Mouse (Mus musculus): Measurements from ENCODE around the gene Rnasek. TPM values are rescaled to one million over a fixed set of nuclear protein-coding genes. Genes with fewer than 3 reads are reported as not detected.

The Rnasek gene
- polyA plus RNA-seq, 1 experiment from 2014 or later = 534 TPM

DNA sequence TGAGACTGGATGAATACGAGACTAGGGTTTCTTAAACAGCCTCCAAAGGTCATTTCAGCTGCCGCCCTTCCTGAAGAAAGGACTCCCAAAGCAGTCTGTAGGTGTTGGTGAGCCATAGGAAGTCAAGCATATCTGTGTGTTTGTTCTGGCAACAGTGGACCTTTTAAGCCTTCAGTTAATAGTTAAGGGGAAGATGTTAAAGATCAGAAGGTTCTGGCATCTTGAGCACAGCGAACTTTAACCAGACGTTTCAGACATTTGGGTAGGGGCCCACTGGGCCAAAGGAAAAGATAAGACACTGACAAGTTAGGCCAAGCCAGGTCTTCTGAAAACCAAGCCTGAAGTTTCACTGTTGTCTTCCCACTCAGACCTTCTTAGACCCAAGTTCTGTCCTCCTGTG, 21.6 kb downstream of the Rnasek start:
- Histone ChIP-seq H3K4me3 (ENCODE audit: inconsistent target) (no peak overlapping the region), H3K27ac (no peak overlapping the region), H3K79me2 (ENCODE audit: inconsistent target) (peaks cover 19% of the 10 kb centered on the region), H3K36me3 (ENCODE audit: inconsistent target) (0 out of 2 replicates have a peak, but pooled peaks cover 9% of the 10 kb centered on the region)
- WGBS (ENCODE audit: missing documents) = 94% methylated on average over 4 of the region's 4 CpGs

DNA sequence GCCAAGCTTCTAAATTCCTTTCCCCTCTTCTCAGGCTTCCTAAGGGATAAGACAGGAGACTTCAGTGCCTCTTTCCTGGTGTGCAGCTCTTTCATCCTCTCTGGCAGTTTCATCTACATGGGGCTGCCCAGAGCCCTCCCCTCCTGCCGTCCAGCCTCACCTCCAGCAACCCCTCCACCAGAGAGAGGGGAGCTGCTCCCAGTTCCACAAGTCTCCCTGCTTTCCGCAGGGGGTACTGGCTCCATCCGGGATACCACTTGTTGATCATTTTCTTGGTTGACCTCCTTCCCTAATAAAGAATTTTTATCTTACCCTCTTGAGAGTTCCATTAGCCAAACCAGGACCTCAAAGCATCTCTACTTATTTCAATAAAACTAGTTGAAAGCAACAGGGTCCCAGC, 23.5 kb downstream of the Rnasek start:
- Histone ChIP-seq H3K79me2 (ENCODE audit: inconsistent target) (peaks cover 5% of the 10 kb centered on the region; the same call in 1 of the 2 replicates), H3K36me3 (ENCODE audit: inconsistent target) (0 out of 2 replicates have a peak, but pooled peaks cover 9% of the 10 kb centered on the region), H3K4me3 (ENCODE audit: inconsistent target) (no peak overlapping the region), H3K27ac (no peak overlapping the region)
- 100% methylated on average over 2 of the region's 3 CpGs for WGBS (ENCODE audit: missing documents)

DNA sequence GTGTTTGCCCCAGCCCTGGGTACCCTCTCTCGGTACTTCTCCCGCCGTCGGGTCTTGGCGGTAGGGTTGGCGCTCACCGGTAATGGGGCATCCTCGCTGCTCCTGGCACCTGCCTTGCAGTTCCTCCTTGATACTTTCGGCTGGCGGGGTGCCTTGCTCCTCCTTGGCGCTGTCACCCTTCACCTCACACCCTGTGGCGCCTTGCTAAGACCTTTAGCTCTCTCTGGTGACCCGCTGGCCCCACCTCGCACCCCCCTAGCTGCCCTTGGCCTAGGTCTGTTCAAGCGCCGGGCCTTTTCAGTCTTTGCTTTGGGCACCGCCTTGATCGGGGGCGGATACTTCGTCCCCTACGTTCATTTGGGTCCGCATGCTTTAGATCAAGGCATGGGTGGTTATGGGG, 24.3 kb downstream of the Rnasek start:
- no peak overlapping the region for H3K4me3 ChIP-seq (ENCODE audit: inconsistent target)
- 60% methylated on average over 22 of the region's 22 CpGs for WGBS (ENCODE audit: missing documents)

DNA sequence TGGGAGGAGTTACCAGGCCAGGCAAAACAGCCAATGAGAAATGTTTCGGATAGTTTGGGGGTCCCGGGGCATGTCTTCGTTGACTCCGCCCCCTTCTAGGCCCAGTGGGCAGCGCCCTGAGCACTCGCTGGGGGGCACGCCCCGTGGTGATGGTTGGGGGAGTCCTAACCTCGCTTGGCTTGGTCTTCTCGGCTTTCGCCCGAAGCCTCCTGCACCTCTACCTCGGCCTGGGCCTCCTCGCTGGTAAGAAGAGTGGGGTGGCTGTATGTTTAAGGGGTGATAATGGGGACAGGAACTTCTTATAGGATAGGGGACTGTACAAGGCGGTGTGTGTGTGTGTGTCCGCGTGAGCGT, 24.8 kb downstream of the Rnasek start:
- Histone ChIP-seq H3K36me3 (ENCODE audit: inconsistent target) (0 out of 2 replicates have a peak, but pooled peaks cover 9% of the 10 kb centered on the region), H3K4me3 (ENCODE audit: inconsistent target) (no peak overlapping the region), H3K79me2 (ENCODE audit: inconsistent target) (peaks cover under 1% of the 10 kb centered on the region; the same call in 1 of the 2 replicates), H3K27ac (no peak overlapping the region)
- WGBS (ENCODE audit: missing documents) = 32% methylated on average over 14 of the region's 18 CpGs

More for the DNA sequence above, 24.3 kb downstream of the Rnasek start:
- Histone ChIP-seq H3K27ac (no peak overlapping the region), H3K36me3 (ENCODE audit: inconsistent target) (0 out of 2 replicates have a peak, but pooled peaks cover 9% of the 10 kb centered on the region), H3K79me2 (ENCODE audit: inconsistent target) (peaks cover 5% of the 10 kb centered on the region; the same call in 1 of the 2 replicates)

DNA sequence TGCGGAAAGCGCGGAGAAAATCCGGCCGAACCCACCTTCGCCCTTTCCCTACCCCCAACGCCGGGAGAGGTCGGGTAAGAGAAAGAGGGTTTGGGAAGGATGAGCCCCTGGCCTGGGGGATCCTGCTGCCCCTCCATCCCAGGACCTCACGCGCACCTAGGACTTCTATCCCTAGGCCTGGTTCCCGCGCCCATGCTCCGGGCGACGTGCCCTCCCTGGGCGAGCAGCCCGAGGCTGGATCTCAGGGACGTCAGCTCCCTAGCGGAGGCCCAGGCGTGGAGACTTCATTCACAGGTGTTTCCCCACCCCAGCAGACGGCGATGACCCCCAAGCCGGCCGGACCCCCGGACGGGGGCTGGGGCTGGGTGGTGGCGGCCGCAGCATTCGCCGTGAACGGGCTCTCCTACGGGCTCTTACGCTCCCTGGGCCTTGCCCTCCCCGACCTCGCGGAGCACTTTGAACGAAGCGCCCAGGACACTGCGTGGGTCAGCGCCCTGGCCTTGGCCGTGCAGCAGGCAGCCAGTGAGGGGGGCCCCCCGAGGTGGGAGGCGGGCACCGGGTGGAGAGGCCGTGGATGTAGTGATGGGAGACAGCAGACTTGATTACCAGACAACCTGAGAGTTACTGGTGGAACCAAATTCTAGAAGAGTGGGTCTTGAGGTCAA, 25.3 kb downstream of the Rnasek start:
- no peak overlapping the region for H3K27ac ChIP-seq
- WGBS (ENCODE audit: missing documents) = 6% methylated on average over 45 of the region's 46 CpGs
- 0 out of 2 replicates have a peak, but pooled peaks cover 9% of the 10 kb centered on the region for H3K36me3 ChIP-seq (ENCODE audit: inconsistent target)
- H3K4me3 ChIP-seq (ENCODE audit: inconsistent target) = no peak overlapping the region
- H3K79me2 ChIP-seq (ENCODE audit: inconsistent target) = no peaks in the 10 kb centered on the region; the same call in 1 of the 2 replicates

DNA sequence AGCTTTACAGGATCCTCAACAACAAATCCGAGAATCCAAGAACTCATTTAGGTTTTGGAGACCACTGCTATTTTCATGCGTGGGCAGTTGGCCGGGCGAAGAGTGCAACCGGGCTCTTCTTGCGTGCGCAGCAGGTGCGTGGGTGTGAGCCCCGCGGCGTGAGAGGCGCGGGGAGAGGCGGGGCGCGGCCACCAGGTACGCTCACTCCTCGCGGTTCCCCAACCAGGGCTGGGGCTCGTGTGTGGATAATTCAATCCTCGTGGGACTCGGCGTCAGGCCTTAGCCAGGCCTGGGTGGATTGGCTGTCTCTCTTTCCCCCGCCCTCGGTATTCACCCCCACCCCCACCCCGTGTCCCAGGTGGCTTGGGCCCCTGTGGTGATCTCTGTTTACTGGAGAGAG, 25.9 kb downstream of the Rnasek start:
- H3K4me3 ChIP-seq (ENCODE audit: inconsistent target) = no peak overlapping the region
- 14% methylated on average over 26 of the region's 26 CpGs for whole genome bisulfite sequencing (ENCODE audit: missing documents)
- H3K36me3 ChIP-seq (ENCODE audit: inconsistent target) = 0 out of 2 replicates have a peak, but pooled peaks cover 9% of the 10 kb centered on the region
- no peaks in the 10 kb centered on the region for H3K79me2 ChIP-seq (ENCODE audit: inconsistent target)
- H3K27ac ChIP-seq = no peak overlapping the region

DNA sequence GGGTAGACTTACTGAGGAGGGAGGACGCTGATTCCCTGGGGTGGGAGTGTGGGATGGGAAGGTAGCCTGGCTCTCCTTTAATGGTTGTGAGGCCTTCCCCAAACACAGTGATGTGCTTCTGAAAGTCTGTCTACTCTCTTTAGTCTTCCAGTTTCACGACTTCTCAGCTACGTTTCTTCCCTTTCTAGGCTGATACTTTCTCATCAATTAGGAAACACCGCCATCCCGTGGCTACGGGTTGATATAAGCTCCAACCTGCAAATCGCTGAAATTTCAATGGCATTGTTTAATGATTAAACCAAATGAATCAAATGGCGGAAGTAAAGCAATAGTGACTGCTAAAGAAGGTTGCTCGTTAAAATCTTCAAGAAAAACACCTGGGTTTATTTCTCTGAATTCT, 26.7 kb downstream of the Rnasek start:
- H3K36me3 ChIP-seq (ENCODE audit: inconsistent target) = 0 out of 2 replicates have a peak, but pooled peaks cover 9% of the 10 kb centered on the region
- 10% methylated on average over 9 of the region's 9 CpGs for WGBS (ENCODE audit: missing documents)
- no peak overlapping the region for H3K27ac ChIP-seq
- no peak overlapping the region for H3K4me3 ChIP-seq (ENCODE audit: inconsistent target)
- no peaks in the 10 kb centered on the region for H3K79me2 ChIP-seq (ENCODE audit: inconsistent target)

DNA sequence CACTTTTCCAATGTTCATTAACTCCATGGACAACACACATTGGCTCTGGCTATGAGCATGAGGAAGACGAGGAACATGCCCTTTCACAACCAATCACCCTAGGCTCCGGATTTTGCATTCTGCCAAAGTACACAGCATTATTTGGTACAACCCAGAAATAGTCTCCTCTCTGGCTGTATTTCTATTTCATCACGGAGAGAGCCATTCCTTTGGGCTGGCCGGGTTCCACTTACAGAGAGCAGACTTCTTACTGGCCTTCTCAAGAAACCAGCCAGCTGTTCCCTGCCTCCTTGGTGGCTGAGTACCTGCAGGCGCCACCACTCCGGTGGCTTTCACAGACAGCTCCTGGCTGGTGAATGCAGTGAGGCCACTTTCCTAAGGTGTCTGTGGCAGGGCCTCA, 27.2 kb downstream of the Rnasek start, which contains the start of gene Slc16a11:
Gene Slc16a11, plus strand, starts transcription at position 330 of the 400 bp plus-strand sequence.
- 0 out of 2 replicates have a peak, but pooled peaks cover 6% of the 10 kb centered on the region for H3K36me3 ChIP-seq (ENCODE audit: inconsistent target)
- no peak within 1 kb of the TSS for H3K27ac ChIP-seq
- H3K79me2 ChIP-seq (ENCODE audit: inconsistent target) = no peaks in the 10 kb centered on the region
- no peak within 1 kb of the TSS for H3K4me3 ChIP-seq (ENCODE audit: inconsistent target)
- 82% methylated on average over 6 of the region's 6 CpGs for WGBS (ENCODE audit: missing documents)

DNA sequence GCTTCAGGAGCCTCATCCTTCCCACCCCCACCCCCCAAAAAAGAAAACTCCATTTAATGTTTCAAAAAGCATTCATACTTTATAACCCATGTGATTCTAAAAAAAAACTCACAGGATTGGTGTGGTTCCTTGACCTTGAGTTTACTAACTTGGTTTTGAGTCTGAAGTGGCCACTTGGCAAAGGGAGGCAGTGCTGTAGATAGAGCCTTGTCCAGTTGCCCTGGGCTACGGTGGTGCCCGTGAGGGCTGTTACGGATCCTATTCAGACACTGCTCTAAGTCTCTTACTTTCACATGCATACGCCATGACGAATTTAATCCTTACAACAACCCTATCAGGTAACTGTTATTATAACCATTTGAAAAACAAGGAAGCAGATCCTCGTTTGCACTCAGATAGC, 27.7 kb downstream of the Rnasek start:
- Histone ChIP-seq H3K36me3 (ENCODE audit: inconsistent target) (0 out of 2 replicates have a peak, but pooled peaks cover 2% of the 10 kb centered on the region), H3K79me2 (ENCODE audit: inconsistent target) (no peaks in the 10 kb centered on the region), H3K27ac (no peak overlapping the region), H3K4me3 (ENCODE audit: inconsistent target) (no peak overlapping the region)
- 90% methylated on average over 6 of the region's 6 CpGs for WGBS (ENCODE audit: missing documents)

DNA sequence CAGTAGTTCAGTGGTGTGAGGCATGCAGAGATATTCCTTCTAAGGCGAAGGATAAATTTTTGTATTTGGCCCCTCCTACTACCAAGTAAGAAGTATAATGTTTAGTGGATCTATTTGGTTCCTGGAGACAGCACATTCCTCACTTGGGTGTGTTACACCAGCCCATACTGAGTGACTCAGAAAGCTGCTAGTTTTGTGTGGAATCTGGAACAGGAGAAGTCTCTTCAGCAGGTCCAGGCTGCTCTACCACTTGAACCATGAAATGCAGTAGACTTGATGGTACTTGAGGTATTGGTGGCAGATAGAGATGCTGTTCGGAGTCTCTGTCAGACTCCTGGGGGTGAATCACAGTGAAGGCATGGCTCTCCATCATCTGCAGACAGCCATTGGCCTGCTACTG, 29.0 kb downstream of the Rnasek start:
- Histone ChIP-seq H3K4me3 (ENCODE audit: inconsistent target) (no peak overlapping the region), H3K79me2 (ENCODE audit: inconsistent target) (no peaks in the 10 kb centered on the region), H3K27ac (no peak overlapping the region), H3K36me3 (ENCODE audit: inconsistent target) (no peaks in the 10 kb centered on the region)
- 83% methylated on average over 2 of the region's 2 CpGs for WGBS (ENCODE audit: missing documents)

DNA sequence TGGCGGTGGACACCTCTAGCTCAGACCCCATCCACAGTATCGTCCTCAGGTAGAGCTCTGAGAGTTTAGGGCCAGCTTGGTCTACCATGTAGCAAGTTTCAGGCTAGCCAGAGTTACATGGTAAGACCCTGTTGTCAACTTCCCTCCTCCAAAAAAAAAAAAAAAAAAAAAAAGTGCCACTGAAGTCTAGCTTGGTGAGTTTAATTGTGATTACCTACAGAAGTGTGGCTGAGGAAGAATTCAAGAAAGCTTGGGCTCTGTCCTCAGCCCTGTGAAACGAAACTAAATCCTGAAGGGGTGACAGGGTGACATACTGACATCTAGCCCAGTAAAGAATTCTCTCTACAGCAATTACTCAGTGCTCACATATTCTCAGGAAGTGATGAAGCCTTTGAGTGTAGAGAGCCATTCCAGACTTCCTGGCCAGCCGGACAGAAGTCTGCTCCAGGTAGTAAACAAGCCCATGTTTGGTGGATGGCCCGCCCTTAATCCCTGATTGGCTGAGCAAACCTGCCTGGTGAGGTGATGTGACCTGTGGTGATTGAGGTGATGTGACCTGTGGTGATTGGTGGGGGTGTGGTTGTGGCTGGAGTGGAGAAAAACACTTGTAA, 30.8 kb downstream of the Rnasek start:
- no peaks in the 10 kb centered on the region for H3K36me3 ChIP-seq (ENCODE audit: inconsistent target)
- no peak overlapping the region for H3K27ac ChIP-seq
- no peaks in the 10 kb centered on the region for H3K79me2 ChIP-seq (ENCODE audit: inconsistent target)
- H3K4me3 ChIP-seq (ENCODE audit: inconsistent target) = no peak overlapping the region
- 71% methylated on average over 5 of the region's 5 CpGs for WGBS (ENCODE audit: missing documents)

DNA sequence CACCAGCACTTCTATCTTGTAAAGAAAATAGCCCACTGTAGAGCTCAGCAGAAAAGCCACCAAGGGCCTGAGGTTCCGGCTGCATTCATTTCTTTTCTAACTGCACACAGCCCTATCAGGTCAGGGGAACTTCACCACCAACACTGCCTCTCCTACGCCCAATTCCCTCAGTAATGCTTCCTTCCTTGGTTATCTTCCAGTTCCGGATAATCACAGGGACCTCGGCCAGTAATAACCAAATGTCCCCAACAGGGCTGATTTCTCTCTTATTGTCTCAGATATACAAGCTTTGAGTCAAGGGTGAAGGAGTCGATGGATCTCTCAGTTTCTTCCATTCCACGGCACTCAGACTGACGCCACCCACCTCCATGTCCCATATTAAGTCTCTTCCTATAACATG, 32.4 kb downstream of the Rnasek start:
- Histone ChIP-seq H3K27ac (no peak overlapping the region), H3K36me3 (ENCODE audit: inconsistent target) (no peaks in the 10 kb centered on the region), H3K79me2 (ENCODE audit: inconsistent target) (no peaks in the 10 kb centered on the region), H3K4me3 (ENCODE audit: inconsistent target) (no peak overlapping the region)
- 82% methylated on average over 6 of the region's 7 CpGs for whole genome bisulfite sequencing (ENCODE audit: missing documents)

DNA sequence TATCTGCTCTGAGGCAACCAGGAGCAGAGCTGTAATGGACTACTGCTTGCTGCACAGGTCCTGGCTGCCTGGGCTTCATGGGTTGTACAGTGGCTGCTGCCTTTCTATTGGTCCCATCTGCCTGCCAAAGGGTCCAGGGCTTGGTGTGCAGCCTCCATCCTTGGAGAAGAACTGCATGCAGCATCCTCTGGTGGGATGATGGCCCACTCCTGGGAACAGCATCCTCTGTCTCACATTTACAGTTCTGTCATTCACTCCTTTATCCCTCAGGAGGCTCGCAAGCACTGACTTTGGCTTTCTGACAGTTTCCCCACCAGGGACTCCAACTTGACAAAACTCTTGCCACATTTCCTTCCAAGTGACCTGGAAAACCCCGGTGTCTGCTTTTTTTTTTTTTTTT, 32.8 kb downstream of the Rnasek start:
- H3K27ac ChIP-seq = no peak overlapping the region
- no peaks in the 10 kb centered on the region for H3K79me2 ChIP-seq (ENCODE audit: inconsistent target)
- H3K36me3 ChIP-seq (ENCODE audit: inconsistent target) = no peaks in the 10 kb centered on the region
- H3K4me3 ChIP-seq (ENCODE audit: inconsistent target) = no peak overlapping the region
- 35% methylated on average over 2 of the region's 2 CpGs for WGBS (ENCODE audit: missing documents)

DNA sequence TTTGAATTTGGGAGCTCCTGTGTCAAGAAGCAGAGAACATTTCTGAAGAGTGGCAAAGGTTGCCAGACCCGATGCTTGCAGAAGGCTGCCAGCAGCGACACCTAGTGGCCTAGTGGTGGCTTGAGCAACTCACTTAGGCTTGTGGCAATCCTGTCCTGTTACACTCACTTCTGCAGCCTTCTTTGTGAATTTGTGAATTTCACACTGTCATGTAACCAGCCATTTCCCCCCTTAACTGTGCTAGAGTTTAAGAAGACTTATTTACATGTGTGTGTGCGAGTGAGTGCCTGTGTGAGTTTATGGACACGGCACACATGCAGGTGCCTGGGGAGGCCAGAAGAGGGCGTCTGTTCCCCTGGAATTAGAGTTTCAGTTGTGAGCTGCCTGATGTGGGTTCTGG, 38.0 kb downstream of the Rnasek start:
- Histone ChIP-seq H3K4me3 (ENCODE audit: inconsistent target) (no peak overlapping the region), H3K27ac (no peak overlapping the region), H3K79me2 (ENCODE audit: inconsistent target) (no peaks in the 10 kb centered on the region), H3K36me3 (ENCODE audit: inconsistent target) (no peaks in the 10 kb centered on the region)
- 56% methylated on average over 5 of the region's 5 CpGs for WGBS (ENCODE audit: missing documents)

DNA sequence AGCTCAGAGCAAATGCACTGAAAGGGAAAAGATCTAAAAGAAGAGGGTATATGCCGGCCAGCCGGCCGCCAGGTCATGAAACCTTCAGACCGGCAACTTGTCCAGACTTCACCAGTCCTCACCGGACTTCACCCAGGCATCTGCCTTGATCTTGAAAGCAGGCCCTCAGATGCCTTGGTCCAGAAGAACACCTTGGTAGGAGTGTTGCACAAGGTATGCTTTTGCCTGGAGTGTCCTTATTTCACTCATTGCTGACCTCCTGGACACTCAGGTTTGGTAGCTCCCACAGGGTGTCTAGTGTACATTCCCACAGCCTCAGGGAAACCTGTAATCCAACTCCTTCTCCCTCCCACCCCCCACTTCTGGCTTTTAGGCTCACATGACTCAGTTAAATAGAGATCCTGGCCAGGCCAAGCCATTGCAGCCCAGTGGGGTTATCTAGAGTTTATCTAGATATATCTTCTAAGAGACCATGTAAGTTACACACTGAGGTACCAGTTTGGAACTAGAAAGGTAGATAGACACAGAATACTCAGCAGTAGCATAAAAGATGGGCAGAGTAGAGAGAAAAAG, 39.5 kb downstream of the Rnasek start:
- H3K4me3 ChIP-seq (ENCODE audit: inconsistent target) = no peak overlapping the region
- WGBS (ENCODE audit: missing documents) = 64% methylated on average over 5 of the region's 5 CpGs
- no peaks in the 10 kb centered on the region for H3K79me2 ChIP-seq (ENCODE audit: inconsistent target)
- H3K27ac ChIP-seq = no peak overlapping the region
- no peaks in the 10 kb centered on the region for H3K36me3 ChIP-seq (ENCODE audit: inconsistent target)
